In genomic region chr1:37726426-37726825, GRCm38 (mm10) we compare ENCODE assay signal across 17 mouse cellular contexts. TPM values are rescaled to one million over a fixed set of nuclear protein-coding genes. Genes with fewer than 3 reads are reported as not detected.
DNase-seq lines count a peak whose midpoint lies in the region; ATAC-seq and TF ChIP-seq lines count a peak whose summit lies in the region.
"Had no signal": no experiment of that assay in that cellular context is flagged by ENCODE, and none has a peak within 500 bp of the region (broad histone marks: within the 10 kb centered on the region; RNA-seq: fewer than 3 reads in every experiment).

No protein-coding gene starts in this region.

- intact Hi-C loops in gastrocnemius, adult 2 months (cut with DNase I), result no loop called here

- TF ChIP-seq CTCF in layer of hippocampus, adult 2 months (conservative IDR thresholded peaks at IDR 0.05), result no peak
- no peak for TF ChIP-seq CTCF in midbrain, postnatal 0 days (IDR thresholded peaks at IDR 0.05)
- TF ChIP-seq CTCF in gastrocnemius, adult 2 months (IDR thresholded peaks at IDR 0.05), result no peak

- no peaks in the 10 kb centered on the region for H3K4me1 ChIP-seq in midbrain, postnatal 0 days (ENCODE audit: insufficient read depth, low read length)
- H3K4me1 ChIP-seq in midbrain, embryonic 11.5 days (ENCODE audit: control insufficient read depth, insufficient read depth, low read length), result no peaks in the 10 kb centered on the region
- H3K4me1 ChIP-seq: heart, embryonic 15.5 days; liver, embryonic 12.5 days had no signal

- H3K4me3 ChIP-seq in layer of hippocampus, adult 2 months, result peak overlapping the region; percentile 26
- no peak overlapping the region for H3K4me3 ChIP-seq in midbrain, postnatal 0 days (ENCODE audit: low read depth, low read length)
- no peak overlapping the region for H3K4me3 ChIP-seq in midbrain, embryonic 11.5 days (ENCODE audit: low read depth, low read length)
- no peak overlapping the region for H3K4me3 ChIP-seq in gastrocnemius, adult 2 months
- H3K4me3 ChIP-seq: heart, embryonic 15.5 days; liver, embryonic 12.5 days had no signal

- H3K9ac ChIP-seq in midbrain, postnatal 0 days (replicated peaks; ENCODE audit: low read length, poor library complexity, severe bottlenecking), result 0 out of 2 replicates have a peak overlapping the region, but pooled peaks have one; percentile 1
- no peak overlapping the region for H3K9ac ChIP-seq in midbrain, embryonic 11.5 days (ENCODE audit: low read length)
- H3K9ac ChIP-seq: heart, embryonic 15.5 days; liver, embryonic 12.5 days; lung, embryonic 14.5 days had no signal

- no peaks in the 10 kb centered on the region for H3K9me3 ChIP-seq in midbrain, postnatal 0 days (ENCODE audit: low read length)
- no peaks in the 10 kb centered on the region for H3K9me3 ChIP-seq in midbrain, embryonic 11.5 days (ENCODE audit: control insufficient read depth, low read length)
- H3K9me3 ChIP-seq: heart, embryonic 15.5 days; liver, embryonic 12.5 days had no signal

- peak; percentile 44 to 58 for DNase-seq in layer of hippocampus, adult 2 months (ENCODE audit: low spot score in 2 of 2)
- DNase-seq in layer of hippocampus, postnatal 25 days (ENCODE audit: extremely low spot score in 1 of 2, low spot score in 1 of 2), result no peak
- DNase-seq in midbrain, postnatal 0 days (ENCODE audit: low spot score), result peak; percentile 21
- DNase-seq in midbrain, embryonic 11.5 days (ENCODE audit: low spot score, missing footprints), result no peak
- DNase-seq in frontal cortex, postnatal 36 days (ENCODE audit: low spot score in 2 of 2), result peak; percentile 44 to 70
- peak; percentile 52 to 76 for DNase-seq in right cerebral cortex, postnatal 10 days (ENCODE audit: low spot score in 2 of 2)
- DNase-seq in gastrocnemius, adult 2 months, result no peak
- no peak for DNase-seq in lung, postnatal 14 days
- DNase-seq: cerebellum, adult 8-10 months; gastrocnemius, postnatal 25 days; kidney, adult 11 months; retina, postnatal 1 day; thymus, adult 18-20 months had no signal

- WGBS in midbrain, postnatal 0 days, result 73% methylated on average over 8 of the region's 8 CpGs
- 82% methylated on average over 8 of the region's 8 CpGs for WGBS in midbrain, embryonic 11.5 days

- no peaks in the 10 kb centered on the region; the same call in 1 of the 2 replicates for H3K27me3 ChIP-seq in midbrain, postnatal 0 days (ENCODE audit: insufficient read depth, low read length)
- no peaks in the 10 kb centered on the region for H3K27me3 ChIP-seq in midbrain, embryonic 11.5 days (ENCODE audit: control insufficient read depth, insufficient read depth, low read length)

- 0 out of 2 replicates have a peak, but pooled peaks have one; percentile 13 for ATAC-seq in midbrain, postnatal 0 days (ENCODE audit: low FRiP score)
- ATAC-seq in midbrain, embryonic 11.5 days (ENCODE audit: low FRiP score), result no peak
- ATAC-seq: liver, embryonic 12.5 days had no signal

- H3K4me2 ChIP-seq in midbrain, postnatal 0 days (ENCODE audit: low read depth, low read length, poor library complexity, severe bottlenecking), result peak overlapping the region; percentile 21; the same call in 1 of the 2 replicates
- no peak overlapping the region for H3K4me2 ChIP-seq in midbrain, embryonic 11.5 days
- H3K4me2 ChIP-seq: heart, embryonic 15.5 days; liver, embryonic 12.5 days; lung, embryonic 14.5 days had no signal

- peak overlapping the region; percentile 88 for H3K27ac ChIP-seq in layer of hippocampus, adult 2 months
- H3K27ac ChIP-seq in midbrain, postnatal 0 days (ENCODE audit: low read depth, low read length), result peak overlapping the region; percentile 69
- H3K27ac ChIP-seq in midbrain, embryonic 11.5 days (ENCODE audit: low read depth, low read length), result no peak overlapping the region
- no peak overlapping the region for H3K27ac ChIP-seq in gastrocnemius, adult 2 months
- H3K27ac ChIP-seq: heart, embryonic 15.5 days; liver, embryonic 12.5 days had no signal

- no peaks in the 10 kb centered on the region for H3K36me3 ChIP-seq in midbrain, postnatal 0 days (ENCODE audit: insufficient read depth, low read length)
- H3K36me3 ChIP-seq in midbrain, embryonic 11.5 days (ENCODE audit: control insufficient read depth, insufficient read depth, low read length), result no peaks in the 10 kb centered on the region
- H3K36me3 ChIP-seq: heart, embryonic 15.5 days; liver, embryonic 12.5 days had no signal

RNA-seq across cellular contexts. Expression of gene 2010300C02Rik, which starts 6.5 kb away (rescaled TPM):
- total RNA-seq in layer of hippocampus, adult 2 months (2021), result 100 to 1,000 TPM; 399 to 415 TPM
- total RNA-seq in layer of hippocampus, postnatal 25 days (2021), result 100 to 1,000 TPM; 377 to 428 TPM
- 7.9 and 11.1 TPM in 2 replicates for total RNA-seq in midbrain, postnatal 0 days (2014; rRNA removed)
- 5.2 and 6.9 TPM in 2 replicates for polyA plus RNA-seq in midbrain, postnatal 0 days (2015; fragmentation: Nextera tagmentation; extraction: Ambion mirVana)
- polyA plus RNA-seq in midbrain, embryonic 11.5 days (2014; fragmentation: Nextera tagmentation; extraction: Ambion mirVana), result 0.61 and 0.66 TPM in 2 replicates
- total RNA-seq in gastrocnemius, adult 2 months (2021), result under 1 TPM; 0.22 to 0.31 TPM
- total RNA-seq: common myeloid progenitor, adult 5-6 weeks had no signal

Comparison
In these comparisons a context has a peak if more than half of its experiments do, and no peak if none do; other contexts are left out.
1. DNase-seq: peak in layer of hippocampus, adult 2 months (2 of 2), midbrain, postnatal 0 days (single experiment), frontal cortex, postnatal 36 days (2 of 2) and right cerebral cortex, postnatal 10 days (2 of 2); none in layer of hippocampus, postnatal 25 days (0 of 2), midbrain, embryonic 11.5 days (single experiment), gastrocnemius, adult 2 months (single experiment) and lung, postnatal 14 days (single experiment).
2. H3K27ac ChIP-seq: peak in layer of hippocampus, adult 2 months (single experiment) and midbrain, postnatal 0 days (single experiment); none in midbrain, embryonic 11.5 days (single experiment) and gastrocnemius, adult 2 months (single experiment).
3. RNA of gene 2010300C02Rik, which starts 6.5 kb away (total RNA-seq): 377 to 428 TPM in layer of hippocampus, postnatal 25 days and 399 to 415 TPM in layer of hippocampus, adult 2 months; 7.9 to 11.1 TPM in midbrain, postnatal 0 days and 0.22 to 0.31 TPM in gastrocnemius, adult 2 months; every median in the first group is over 10 times any median in the second.